Mouse (Mus musculus) ovary, postnatal 36 days (tissue): ENCODE measurements around the gene Map10.

Experiments
- DNase-seq: peaks from one replicate; pipeline ENCODE4 v3.0.0; 2022; ENCODE audit warnings: low spot score, mixed read lengths

Map10 gene

DNA sequence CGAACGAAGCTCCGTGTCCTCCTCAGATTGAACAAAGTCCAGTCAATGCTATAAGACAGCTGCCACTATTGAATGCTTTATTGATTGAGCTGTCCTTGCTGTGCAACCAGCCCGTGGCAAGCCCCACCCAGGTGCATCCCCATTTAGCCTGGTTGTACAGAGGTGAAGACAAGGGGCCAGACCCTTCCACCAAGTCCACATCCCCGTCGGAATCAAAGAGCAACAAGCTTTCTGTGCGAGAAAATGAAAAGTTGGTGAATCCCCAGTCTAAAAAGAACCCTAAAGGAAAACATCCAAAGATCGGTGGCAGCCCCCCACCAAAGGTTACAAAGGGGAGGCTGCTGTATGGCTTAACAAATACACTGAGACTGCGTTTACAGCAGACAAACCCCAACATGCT is 1.3 kb downstream of the Map10 start:
- no peak for DNase-seq

DNA sequence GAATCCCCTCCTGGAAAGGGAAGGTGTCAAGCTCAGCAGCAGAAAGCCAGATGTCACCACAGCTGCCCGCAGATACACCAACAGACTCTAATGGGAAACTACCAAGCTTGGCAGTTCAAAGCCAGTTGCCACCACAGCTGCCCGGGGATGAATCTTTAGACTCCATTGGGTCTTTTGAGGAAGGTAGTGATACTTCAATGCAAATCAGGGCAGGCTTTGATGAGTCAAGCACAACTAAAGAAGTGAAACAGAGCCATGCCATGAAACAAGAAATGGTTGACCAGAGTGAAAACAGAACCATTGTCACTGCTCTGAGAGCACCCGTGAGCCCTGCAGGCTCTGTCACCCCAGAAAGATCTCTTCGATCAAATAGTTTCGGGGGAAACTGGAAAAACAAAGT is 1.8 kb downstream of the Map10 start:
- DNase-seq: no peak

DNA sequence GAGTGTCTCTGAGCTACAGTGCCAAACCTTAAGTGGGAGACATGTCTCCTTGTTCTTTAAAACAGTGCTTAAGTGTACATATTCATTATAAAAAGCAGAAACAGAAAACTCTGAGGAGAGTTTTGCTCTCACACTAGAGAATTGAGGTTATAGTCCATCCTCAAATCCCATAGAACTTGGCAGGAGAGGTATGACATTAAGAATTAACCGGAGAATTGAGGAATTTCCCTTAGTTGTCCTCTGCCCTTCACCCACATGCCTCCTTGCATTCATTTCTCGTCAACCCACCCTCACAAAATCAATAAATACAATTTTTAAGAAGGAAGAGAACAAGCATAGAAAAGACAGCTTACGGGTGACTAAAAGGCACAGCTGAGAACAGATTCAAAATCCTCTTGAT is 6.2 kb downstream of the Map10 start:
- no peak for DNase-seq

DNA sequence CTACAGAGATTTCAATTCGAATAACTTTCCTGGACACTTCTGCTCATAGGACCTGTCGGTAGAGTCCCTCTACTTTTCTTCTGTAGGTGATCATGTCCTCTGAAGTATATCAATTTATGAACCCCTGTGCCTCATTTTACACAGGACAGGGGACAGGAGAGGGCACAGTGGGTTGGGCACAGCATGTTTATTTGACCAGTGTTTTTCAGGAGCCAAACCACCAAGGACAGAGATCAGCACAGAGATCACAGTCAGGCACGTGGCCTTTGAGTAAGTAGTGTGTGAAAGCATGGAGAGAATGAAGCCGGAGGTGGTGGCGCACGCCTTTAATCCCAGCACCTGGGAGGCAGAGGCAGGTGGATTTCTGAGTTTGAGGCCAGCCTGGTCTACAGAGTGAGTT is 7.9 kb downstream of the Map10 start:
- DNase-seq: no peak

DNA sequence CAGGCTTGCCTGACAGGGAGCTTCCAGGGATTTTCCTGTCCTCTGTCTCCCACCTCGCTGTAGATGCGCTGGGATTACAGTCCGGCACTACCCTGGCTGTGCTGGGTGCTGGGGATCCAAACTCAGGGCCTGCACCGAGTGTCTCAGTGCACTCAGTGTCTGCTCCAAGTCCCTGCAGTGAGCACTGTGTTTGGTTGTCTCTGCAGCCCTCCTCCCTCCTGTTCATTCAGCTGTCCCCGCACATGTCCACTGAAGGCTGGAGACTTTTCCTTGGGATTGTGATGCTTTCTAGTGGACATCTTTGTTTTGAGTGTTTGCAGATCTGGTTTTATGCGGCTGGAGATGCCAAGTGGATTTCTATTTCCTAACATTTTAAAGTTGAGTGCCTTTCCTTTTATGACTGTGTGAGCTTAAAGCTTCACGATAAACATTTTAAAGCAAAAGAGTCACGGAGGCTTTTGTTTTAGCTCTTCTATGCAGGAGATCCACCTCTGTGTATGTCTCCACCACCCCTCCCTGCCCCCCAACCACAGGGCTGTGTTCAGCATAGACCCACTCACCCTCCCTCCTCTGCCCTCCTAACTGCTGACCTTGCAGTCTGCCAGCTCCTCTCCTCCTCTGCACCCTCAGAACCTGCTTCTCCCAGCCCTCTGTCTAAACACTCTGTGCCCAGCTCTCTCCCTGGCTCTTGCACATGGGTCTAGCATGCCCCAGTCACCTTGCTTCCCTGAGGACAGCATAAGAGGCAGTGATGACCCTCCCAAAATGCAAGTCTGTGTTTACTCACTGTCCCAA is 9.4 kb downstream of the Map10 start:
- peak; percentile 30 for DNase-seq

DNA sequence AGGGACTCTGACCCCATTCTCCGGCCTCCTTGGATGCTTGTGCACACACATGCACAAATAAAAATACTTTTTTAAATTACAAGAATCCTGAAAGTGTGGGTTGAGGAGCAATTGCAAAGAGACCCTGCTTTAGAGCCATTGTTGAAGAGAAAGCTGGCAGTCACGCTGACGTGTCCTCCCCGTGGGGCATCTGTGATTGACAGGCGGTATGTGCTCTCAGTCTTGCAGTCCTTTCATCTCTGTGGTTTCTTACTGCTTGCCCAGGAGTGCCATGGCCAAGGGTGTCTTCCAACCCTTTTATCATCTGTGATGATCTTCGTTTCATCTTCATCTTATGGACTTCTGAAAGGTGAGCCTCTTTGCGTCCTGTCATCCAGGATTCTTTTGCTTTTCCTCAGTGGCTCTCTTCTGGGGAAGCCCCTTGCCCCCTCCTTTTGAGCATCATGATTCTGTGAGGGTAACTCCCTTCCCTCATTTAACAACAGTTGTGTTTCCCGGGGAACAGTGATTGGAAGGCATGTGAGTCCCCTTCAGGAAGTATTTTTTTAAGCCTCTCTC is 11.3 kb downstream of the Map10 start:
- no peak for DNase-seq

DNA sequence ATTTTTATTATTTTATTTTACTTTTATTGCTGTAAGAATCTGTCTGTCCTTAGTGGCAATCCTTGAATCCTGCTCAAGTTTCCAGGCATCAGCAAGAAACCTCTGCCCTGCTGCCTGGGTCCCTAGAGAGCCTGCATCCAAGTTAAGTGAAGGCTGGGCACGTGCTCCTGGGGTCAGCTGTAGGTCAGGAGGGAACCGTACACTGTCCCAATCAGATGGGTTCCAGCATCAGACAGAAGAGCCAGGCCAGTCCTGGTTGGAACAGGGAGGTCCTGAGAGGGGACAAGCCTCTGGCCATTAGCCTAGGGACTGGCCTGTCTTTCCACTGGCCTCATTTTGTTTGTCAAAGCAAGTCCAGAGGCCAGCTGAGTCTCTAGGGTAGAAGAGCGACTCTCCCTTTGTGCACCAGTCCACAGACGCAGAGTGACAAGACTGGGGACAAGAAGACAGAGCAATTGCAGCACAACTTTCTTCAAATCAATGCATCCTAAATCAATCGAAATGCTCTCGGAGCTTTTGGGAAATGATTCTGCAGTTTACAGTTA is 15.7 kb downstream of the Map10 start:
- DNase-seq: no peak

DNA sequence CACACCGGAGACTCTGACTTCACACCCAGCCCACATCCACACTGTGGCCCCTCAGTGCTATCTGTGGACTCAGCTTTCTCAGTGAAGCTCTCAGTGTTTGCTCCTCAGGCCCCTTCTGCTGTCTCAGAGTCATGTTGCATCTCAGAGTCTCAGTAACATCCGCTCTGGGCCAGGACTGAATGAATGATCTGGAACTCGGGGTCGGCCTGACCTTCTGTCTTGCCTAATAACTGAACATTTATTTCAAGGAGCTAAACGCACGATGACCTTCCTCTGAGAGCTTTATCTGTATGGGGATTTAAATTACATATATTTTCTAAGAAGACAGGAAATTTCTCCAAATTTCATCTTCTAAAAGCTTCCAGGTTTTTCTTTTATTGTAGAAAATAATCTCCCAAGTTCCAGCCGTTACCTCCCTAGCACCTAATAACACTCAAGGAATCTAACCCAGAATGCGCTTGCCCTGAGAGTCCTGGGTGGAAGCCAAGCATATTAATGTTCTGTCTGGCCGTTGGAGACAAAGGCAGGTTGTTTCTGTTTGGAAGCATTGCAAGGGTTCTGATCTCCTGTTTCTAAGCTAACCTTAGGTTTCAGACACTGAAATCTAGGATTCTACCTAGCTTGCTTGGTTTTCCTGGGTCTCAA is 16.7 kb downstream of the Map10 start:
- DNase-seq: peak; percentile 24

DNA sequence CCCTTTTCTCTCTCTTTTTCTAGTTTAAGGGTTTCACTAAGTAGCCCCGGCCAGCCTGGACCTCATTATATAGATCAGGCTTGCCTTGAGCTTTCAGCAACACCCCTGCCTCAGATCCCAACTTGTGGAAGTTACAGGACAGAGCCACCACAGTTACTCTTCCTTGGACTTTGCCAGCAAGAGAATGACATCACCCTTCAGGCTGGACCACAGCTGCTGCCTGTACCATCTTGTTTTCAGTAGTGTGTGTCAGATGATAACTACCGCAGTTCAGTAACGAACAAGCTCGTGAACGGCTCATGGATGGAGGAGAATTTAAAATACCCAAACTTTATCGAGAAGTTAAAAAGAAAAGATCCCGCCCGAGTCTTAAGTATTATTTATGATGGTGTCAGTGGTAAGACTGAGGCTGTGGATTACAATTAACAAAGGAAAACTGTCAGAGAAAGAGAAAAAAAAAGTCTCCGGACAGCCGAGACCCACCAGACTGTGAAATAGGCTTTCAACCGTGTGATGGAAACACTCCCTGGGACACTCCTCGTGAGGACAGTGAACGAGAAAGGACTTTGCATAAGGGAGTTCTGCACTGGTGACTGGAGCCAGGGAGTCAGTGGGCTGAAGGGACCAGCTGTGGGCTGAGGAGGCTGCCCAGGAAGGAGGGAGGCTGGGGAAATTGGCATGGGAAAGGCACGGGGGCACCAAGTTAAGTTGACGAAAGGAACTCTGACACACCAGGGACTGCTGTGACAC is 20.7 kb downstream of the Map10 start:
- DNase-seq: no peak

DNA sequence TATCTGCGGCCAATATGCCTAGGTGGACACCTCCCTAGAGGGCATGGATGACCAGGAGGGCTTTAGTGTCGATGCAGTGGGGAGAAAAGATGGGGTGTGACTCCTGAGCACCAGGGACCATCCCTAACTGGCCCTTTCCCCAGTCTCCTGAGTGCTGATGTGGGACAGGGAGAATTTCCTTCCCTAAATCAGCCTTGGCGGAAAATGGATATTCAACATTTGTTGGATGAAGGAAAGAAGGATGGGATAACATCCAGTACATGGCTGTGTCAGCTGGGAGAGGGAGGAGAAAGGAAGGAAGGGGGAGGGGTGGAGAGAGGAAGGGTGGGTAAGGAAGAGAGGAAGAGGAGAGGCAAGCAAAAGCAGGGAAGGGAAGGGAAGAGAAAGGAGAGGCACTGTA is 21.3 kb downstream of the Map10 start:
- DNase-seq: no peak

DNA sequence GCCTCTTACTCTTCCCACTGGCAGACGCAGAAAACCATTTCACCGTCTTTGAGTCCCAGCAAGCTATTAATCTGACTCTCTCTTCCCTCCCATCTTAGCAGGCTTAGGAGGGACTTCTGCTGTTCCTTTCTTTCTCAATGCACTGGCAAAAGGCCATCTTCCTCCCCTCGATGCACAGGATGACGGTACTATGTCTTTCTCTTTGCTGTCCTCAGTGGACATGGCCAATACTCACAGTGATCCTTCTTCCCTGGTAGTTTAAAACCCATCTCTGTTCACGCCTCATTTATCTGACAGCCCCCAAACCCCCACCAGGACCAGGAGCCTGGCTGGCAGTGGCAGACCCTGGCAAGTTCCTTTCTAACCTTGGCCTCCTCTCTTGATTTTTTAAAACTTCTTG is 22.8 kb downstream of the Map10 start:
- no peak for DNase-seq

DNA sequence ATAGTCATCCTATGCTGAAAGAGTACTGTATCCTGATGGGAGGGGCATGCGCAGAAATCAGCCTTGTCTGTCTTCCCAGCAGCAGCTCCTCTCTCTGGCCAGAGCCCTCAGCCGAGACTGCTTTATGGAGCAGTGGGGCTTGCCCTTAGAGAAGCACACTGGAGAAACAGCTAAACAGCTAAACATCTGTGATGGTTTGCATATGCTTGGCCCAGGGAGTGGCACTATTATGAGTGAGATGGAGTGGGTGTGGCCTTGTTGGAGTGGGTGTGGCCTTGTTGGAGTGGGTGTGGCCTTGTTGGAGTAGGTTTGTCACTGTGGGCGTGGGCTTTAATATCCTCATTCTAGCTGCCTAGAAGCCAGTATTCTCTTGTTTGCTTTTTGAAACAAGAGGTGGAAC is 23.6 kb downstream of the Map10 start:
- DNase-seq: no peak

DNA sequence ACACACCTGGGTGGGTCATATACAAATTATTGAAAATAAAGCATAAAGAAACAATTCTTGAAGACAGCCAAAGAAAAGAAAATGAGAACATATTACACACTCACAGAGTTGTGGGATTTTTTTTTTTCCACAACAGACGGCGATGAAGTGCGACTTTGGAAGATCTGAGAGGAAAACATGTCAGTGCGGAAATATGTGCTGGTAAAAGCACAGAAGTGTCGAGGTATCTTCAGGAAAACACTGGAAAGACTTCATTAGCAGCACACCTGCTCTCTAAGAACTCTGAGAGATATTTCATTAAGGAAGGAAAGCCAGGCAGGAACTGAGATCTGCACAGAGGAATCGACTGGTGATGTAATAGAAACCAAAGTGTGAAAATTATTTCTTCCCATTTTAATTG is 26.3 kb downstream of the Map10 start:
- DNase-seq: no peak

DNA sequence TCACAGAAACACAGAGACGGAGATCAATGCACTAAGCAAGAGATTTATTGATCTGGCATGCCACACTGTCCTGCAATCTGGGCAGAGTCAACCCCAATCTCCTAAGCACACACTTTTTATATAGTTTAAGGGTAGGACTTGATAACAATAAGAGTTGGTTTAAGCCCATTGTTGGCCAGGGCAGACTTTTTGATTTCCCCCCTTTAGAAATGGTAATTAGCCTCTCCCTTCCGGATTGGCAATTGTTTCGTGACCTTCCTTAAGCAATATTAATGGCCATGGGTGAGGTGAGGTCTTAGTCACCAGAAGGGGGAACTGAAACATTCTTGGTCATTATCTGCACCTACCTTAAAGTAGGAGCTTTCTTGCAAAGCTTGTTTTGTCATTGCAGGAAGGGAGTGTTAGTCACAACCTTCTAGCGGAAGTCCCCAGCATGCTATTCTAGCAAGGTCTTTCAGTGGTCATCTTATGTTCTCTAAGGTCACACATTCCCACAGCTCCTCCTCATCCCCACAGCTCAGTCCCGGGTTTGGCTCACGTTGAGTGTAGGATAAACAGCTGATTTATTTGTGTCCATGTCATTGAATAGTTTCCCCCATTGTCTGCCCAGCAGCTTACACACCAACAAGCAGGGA is 29.9 kb downstream of the Map10 start:
- DNase-seq: no peak

DNA sequence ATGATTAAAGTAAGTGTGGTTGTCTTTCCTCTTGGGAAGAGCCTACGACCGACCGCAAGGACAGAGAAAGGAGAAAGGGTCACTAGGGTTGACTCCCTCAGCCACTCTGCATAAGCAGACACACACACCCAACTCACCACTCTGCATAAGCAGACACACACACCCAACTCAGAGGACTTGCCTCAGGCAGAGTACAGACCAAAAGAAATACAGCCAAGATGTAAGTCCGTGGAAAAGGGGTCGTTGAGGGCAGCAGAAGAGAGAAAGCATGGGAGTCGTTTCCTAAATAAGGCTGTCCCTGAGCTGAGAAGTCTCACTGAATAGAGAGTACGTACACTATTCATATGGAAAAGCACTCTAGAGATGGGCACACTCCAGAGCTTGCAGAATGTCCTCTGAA is 30.8 kb downstream of the Map10 start:
- DNase-seq: no peak

DNA sequence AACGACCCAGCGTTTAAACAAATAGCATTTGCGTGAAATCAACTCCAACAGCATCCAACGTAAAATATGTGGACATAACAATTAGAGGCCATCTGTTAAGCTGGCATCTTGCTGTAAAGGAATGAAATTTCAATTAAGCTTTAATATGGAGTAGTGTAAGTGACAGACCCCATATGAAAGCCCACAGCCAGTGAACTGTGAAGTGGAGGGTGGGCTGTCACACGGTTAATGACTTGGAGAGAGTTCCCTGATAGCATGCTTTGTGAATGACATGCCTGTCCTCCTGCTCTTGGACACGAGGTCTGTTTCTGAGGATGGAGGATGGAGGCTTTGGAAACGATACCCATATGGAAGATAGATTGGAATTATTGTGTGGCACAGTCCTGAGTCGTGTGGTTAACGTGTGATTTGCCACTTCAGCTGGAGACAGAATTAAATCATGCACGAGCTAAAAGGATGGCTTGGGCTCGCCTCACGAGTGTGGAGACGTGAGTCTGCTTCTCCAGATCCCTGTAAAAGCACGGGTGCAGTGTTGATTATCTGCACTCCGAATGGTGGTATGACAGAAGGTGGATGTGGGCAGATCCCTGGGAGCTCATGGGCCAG is 33.4 kb downstream of the Map10 start:
- DNase-seq: no peak

DNA sequence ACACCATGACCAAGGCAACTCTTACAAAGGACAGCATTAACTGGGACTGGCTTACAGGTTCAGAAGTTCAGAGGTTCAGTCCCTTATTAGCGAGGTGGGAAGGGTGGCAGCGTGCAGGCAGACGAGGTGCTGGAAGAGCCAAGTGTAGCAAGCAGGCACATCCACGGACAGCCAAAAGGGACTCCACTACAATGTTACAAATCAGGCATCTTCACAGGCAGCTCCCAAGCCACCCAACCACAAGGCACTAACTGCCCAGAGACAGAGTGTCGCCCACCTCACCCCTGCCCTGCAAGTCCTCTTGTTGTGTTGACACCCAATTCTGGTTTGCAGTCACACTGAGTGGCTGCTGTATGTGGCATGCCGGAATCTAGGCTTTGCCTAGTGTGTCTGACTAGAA is 34.8 kb downstream of the Map10 start:
- DNase-seq: no peak

DNA sequence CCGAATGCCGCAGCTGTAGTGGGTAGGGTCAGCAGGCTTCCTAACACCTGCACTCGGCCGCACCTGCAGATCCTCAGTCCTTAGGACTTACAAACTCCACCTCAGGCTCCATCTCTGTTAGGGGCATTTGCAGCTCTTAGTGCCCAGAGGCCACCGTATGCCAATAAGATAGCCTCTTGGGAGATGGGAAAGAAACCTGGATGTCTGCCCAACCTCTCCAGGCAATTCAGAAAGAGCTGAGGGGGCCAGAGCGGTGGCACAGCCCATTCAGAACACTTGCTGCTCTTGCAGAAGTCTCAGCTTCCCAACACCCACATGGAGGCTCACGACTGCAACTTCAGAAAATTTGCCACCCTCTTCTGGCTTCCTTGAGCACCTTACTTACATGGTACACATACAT is 36.2 kb downstream of the Map10 start:
- no peak for DNase-seq

DNA sequence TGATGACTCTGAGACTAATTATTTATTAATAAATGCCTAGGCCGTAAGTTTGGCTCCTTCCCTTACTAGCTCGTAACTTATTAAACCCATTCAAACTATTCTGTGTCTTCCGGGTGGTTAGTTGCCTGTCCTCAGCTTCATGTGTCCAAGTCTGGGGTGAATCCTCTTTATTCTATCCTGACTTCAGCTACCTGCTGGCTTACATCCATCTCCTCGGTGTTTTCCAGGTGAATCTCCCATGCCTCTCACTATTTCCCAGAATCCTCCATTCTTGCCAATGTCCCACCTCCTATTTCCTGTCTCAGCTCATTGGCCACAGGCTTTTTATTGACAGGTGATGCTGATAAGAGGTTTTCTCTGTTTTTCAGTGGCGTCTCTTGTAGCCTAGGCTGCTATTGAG is 39.6 kb downstream of the Map10 start:
- no peak for DNase-seq

DNA sequence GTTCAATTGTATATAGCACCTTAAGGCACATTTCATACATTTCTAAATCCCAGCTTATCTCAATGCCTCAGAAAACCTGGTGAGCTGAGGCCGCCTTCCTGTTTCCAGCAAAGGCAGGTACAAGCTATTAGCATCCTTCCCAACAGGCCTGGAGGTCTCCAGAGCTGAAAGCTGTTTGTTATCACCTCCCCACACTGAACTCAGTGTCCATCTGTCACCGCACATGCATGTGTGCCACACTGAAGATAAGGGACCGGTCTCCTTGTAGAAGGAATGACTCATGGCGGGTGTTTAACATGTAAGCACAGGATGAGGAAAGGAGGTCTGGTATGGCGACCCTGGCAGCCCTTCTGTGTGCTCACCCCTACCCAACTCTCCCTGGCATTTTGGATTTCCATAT is 41.9 kb downstream of the Map10 start:
- no peak for DNase-seq

DNA sequence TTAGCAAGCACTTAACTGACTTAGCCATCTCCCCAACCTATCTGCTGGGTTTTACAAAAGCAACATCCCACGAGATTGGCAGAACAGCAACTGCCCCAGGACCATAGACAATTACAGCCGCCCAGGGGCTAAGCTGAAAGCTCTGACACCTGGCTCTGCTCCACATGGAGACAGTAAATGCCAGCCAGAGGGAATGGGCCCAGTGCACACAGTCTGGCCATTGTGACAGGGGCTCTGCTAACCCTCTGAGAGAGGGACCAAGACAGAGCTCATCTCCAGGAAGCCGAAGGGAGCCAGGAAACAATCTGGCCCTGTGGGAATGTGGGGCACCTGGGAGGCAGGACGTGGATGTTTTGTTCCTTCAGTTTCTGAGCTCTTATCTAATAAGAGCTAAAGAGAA is 46.6 kb downstream of the Map10 start:
- no peak for DNase-seq

DNA sequence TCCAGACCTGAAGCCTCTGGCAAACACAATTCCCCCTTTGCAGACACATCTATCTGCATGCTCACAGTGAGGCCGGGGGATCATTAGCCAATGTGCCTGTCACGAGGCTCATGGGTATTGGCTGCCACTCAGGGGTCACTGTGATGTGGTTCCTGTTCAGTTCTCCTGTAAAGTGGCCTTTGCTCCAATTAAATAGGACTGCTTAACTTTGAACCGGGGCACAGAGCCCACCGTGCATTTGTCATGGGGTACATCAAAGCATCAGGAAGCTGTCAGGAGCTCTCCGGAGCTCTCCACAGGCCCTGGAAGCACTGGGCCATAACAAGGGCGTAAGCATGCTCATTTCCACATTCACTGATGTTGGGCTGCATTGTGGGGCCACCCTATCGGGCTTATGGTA is 47.0 kb downstream of the Map10 start:
- no peak for DNase-seq
